Mouse (Mus musculus) cortical plate, adult 2 months (tissue): ENCODE data around the gene Tmem38a.

Source experiments
- CTCF ChIP-seq: fragments of 200-500 bp; IDR thresholded peaks from 2 replicates; pipeline ENCODE4 v1.5.1; 2011; ENCODE audit warnings: mild to moderate bottlenecking, control low read depth, low read length; ENCODE audit not compliant: insufficient read depth; ENCODE audit errors: extremely low read depth
- POLR2A ChIP-seq: fragments of 200-500 bp; IDR thresholded peaks from 2 replicates; pipeline ENCODE4 v1.6.1; 2011; ENCODE audit warnings: mild to moderate bottlenecking, low read length, control low read depth; ENCODE audit not compliant: insufficient read depth; ENCODE audit errors: extremely low read depth

DNA sequence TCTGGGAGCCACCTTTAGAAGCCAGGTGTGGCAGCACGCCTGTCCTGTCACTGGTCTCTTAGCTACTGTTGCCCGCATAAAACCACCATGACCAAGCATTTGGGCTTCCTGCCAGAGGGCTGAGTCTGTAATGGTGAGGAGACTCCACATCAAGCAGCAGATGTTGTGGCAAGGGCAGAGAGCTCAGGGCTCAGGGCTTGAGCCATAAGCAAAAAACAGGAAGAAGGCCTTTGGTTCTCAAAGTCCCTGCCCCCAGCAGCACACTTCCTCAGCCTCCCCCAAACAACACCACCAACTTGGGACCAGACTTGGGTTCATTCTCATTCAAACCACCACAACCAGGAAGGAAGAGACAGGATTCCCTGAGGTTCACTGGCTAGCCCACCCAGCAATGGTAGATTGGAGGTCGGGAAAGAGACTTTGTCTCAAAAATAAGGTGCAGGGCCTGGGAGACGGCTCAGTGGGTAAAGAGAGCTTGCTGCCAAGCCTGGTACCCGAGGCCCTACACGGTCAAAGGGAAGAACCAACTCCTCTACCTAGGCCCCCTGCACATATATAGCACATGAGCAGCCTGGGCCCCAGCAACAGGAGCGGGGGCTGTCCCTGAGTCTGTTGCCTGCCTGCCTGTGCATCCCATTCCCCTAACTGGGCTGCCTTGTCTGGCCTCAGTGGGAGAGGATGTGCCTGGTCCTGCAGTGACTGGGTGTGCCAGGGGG lies 11.4 kb downstream of the Tmem38a start:
- TF ChIP-seq CTCF (no peak), POLR2A (no peak)
